Mouse (Mus musculus) liver, postnatal 0 days (tissue): ENCODE measurements around the gene Slc9c1.

Source experiments
- CTCF ChIP-seq: sonication (generic); IDR thresholded peaks from 2 replicates; pipeline ENCODE4 v1.5.1; 2016; ENCODE audit warnings: antibody characterized with exemption, low read depth
- EP300 ChIP-seq: IDR thresholded peaks from 2 replicates; pipeline ENCODE4 v1.6.1; 2016; ENCODE audit warnings: antibody characterized with exemption, low read depth, mild to moderate bottlenecking

DNA sequence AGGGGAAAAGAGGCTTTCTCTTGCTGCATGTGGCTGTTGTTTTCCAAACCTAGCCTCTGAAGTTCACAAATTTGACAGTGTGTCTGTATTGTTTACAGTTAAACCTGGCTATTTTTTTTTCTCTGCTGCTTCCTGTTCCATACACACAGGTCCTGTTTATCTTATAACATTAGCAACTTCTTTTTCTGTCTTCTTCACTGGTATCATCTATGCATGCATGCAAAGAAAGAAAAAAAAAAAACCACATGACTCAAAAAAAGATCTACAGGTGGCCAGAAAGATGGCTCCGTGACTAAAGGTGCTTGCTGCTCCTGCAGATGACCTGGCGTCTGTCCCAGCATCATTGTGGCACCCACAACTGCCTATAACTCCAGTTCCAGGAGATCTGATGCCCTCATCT is 90.2 kb downstream of the Slc9c1 start:
- TF ChIP-seq CTCF (no peak), EP300 (no peak)
